Comparison of ENCODE assay signal across 20 mouse cellular contexts in genomic region chr6:144443681-144444080, GRCm38 (mm10).
DNase-seq lines count a peak whose midpoint lies in the region; ATAC-seq and TF ChIP-seq lines count a peak whose summit lies in the region.
"Had no signal": no experiment of that assay in that cellular context is flagged by ENCODE, and none has a peak within 500 bp of the region (broad histone marks: within the 10 kb centered on the region; RNA-seq: fewer than 3 reads in every experiment).

No protein-coding gene starts in this region.

- in situ Hi-C loops in ES-E14 (cut with MboI; ENCODE audit: low sequenced_read_pairs in 2 of 2, unreplicated experiment in 2 of 2), result no loop called here

- no peak overlapping the region for H3K4me2 ChIP-seq in hindbrain, postnatal 0 days (ENCODE audit: low read depth, low read length)
- H3K4me2 ChIP-seq in hindbrain, embryonic 12.5 days (replicated peaks), result no peak overlapping the region
- H3K4me2 ChIP-seq in liver, embryonic 12.5 days, result no peak overlapping the region
- H3K4me2 ChIP-seq: embryonic facial prominence, embryonic 12.5 days; forebrain, embryonic 15.5 days; hindbrain, embryonic 14.5 days had no signal

- 0 out of 2 replicates have a peak, but pooled peaks have one; percentile 11 for TF ChIP-seq CTCF in hindbrain, postnatal 0 days (IDR thresholded peaks at IDR 0.05; ENCODE audit: low read depth)
- TF ChIP-seq CTCF in liver, adult 2 months (IDR thresholded peaks at IDR 0.05; ENCODE audit: low read depth, low read length), result peak; percentile 12; the same call in 1 of the 2 replicates

- H3K27ac ChIP-seq in hindbrain, postnatal 0 days, result no peak overlapping the region
- H3K27ac ChIP-seq in hindbrain, embryonic 12.5 days, result no peak overlapping the region
- H3K27ac ChIP-seq in liver, adult 2 months (replicated peaks; ENCODE audit: insufficient read depth, low read depth, low read length), result no peak overlapping the region
- no peak overlapping the region for H3K27ac ChIP-seq in liver, embryonic 12.5 days
- H3K27ac ChIP-seq in ES-E14 (ENCODE audit: insufficient read depth, low read depth, low read length, poor library complexity, severe bottlenecking), result no peak overlapping the region
- H3K27ac ChIP-seq: embryonic facial prominence, embryonic 12.5 days; forebrain, embryonic 15.5 days; heart, embryonic 10.5 days; hindbrain, embryonic 14.5 days had no signal

- H3K4me1 ChIP-seq in hindbrain, postnatal 0 days (ENCODE audit: insufficient read depth, low read length), result no peaks in the 10 kb centered on the region
- peaks cover 6% of the 10 kb centered on the region for H3K4me1 ChIP-seq in hindbrain, embryonic 12.5 days
- no peaks in the 10 kb centered on the region for H3K4me1 ChIP-seq in liver, adult 2 months (ENCODE audit: control insufficient read depth, insufficient read depth, low read length)
- no peaks in the 10 kb centered on the region for H3K4me1 ChIP-seq in liver, embryonic 12.5 days
- no peaks in the 10 kb centered on the region for H3K4me1 ChIP-seq in ES-E14 (ENCODE audit: control insufficient read depth in 2 of 2, insufficient read depth in 2 of 2, low read length in 2 of 2, poor library complexity in 1 of 2)
- H3K4me1 ChIP-seq: embryonic facial prominence, embryonic 12.5 days; heart, embryonic 10.5 days had no signal

- H3K79me2 ChIP-seq in liver, adult 2 months (ENCODE audit: control insufficient read depth, insufficient read depth, low read length), result no peaks in the 10 kb centered on the region

- 74% methylated on average over 1 of the region's 1 CpGs for WGBS in hindbrain, postnatal 0 days
- 57% methylated on average over 1 of the region's 1 CpGs for WGBS in hindbrain, embryonic 12.5 days
- WGBS in liver, adult 2 months, result 82% methylated on average over 1 of the region's 1 CpGs
- WGBS in liver, embryonic 12.5 days (ENCODE audit: insufficient replicate concordance), result 38% methylated on average over 1 of the region's 1 CpGs

- DNase-seq in hindbrain, postnatal 0 days (ENCODE audit: low spot score), result no peak
- DNase-seq in liver, adult 2 months (ENCODE audit: extremely low read depth, low read depth, low spot score), result no peak
- peak; percentile 27 for DNase-seq in ES-E14 (ENCODE audit: low read depth, low spot score)
- DNase-seq in adrenal gland, adult 8-10 months, result no peak
- no peak for DNase-seq in cerebellum, adult 11 months
- DNase-seq: adrenal gland, adult 2 months; adrenal gland, postnatal 36 days; cerebellum, adult 11-12 months; cerebellum, adult 9-10 months; cerebellum, postnatal 25 days; gastrocnemius, postnatal 36 days; heart, adult 18-20 months; heart, postnatal 10 days had no signal

- H3K27me3 ChIP-seq in hindbrain, postnatal 0 days (ENCODE audit: insufficient read depth, low read length), result no peaks in the 10 kb centered on the region
- no peaks in the 10 kb centered on the region for H3K27me3 ChIP-seq in hindbrain, embryonic 12.5 days
- H3K27me3 ChIP-seq in liver, adult 2 months (ENCODE audit: control insufficient read depth, insufficient read depth, low read length), result no peaks in the 10 kb centered on the region
- no peaks in the 10 kb centered on the region for H3K27me3 ChIP-seq in liver, embryonic 12.5 days (replicated peaks)
- H3K27me3 ChIP-seq: embryonic facial prominence, embryonic 12.5 days; forebrain, embryonic 15.5 days had no signal

- no peak for TF ChIP-seq POLR2A in liver, adult 2 months (IDR thresholded peaks at IDR 0.05; ENCODE audit: extremely low read depth, insufficient read depth, low read length)

- H3K36me3 ChIP-seq in hindbrain, postnatal 0 days (ENCODE audit: insufficient read depth, low read length), result no peaks in the 10 kb centered on the region
- H3K36me3 ChIP-seq in hindbrain, embryonic 12.5 days, result no peaks in the 10 kb centered on the region
- no peaks in the 10 kb centered on the region for H3K36me3 ChIP-seq in liver, adult 2 months (ENCODE audit: control insufficient read depth, insufficient read depth, low read length)
- no peaks in the 10 kb centered on the region for H3K36me3 ChIP-seq in liver, embryonic 12.5 days
- H3K36me3 ChIP-seq in ES-E14 (ENCODE audit: control insufficient read depth, insufficient read depth, low read length, poor library complexity, severe bottlenecking), result no peaks in the 10 kb centered on the region
- H3K36me3 ChIP-seq: embryonic facial prominence, embryonic 12.5 days; forebrain, embryonic 15.5 days; heart, embryonic 10.5 days had no signal

- H3K4me3 ChIP-seq in hindbrain, postnatal 0 days (ENCODE audit: low read length), result no peak overlapping the region
- H3K4me3 ChIP-seq in hindbrain, embryonic 12.5 days, result no peak overlapping the region
- H3K4me3 ChIP-seq in liver, adult 2 months (ENCODE audit: insufficient read depth, low read depth, low read length), result no peak overlapping the region
- no peak overlapping the region for H3K4me3 ChIP-seq in liver, embryonic 12.5 days
- H3K4me3 ChIP-seq in ES-E14 (ENCODE audit: insufficient read depth in 1 of 2, low read depth in 1 of 2, low read length in 2 of 2, poor library complexity in 1 of 2, severe bottlenecking in 1 of 2), result no peak overlapping the region
- H3K4me3 ChIP-seq: embryonic facial prominence, embryonic 12.5 days; forebrain, embryonic 15.5 days; heart, embryonic 10.5 days had no signal

- ATAC-seq in hindbrain, postnatal 0 days, result no peak
- ATAC-seq in hindbrain, embryonic 12.5 days (ENCODE audit: low FRiP score), result no peak
- no peak for ATAC-seq in liver, embryonic 12.5 days
- peak; percentile 30; the same call in 1 of the 2 replicates for ATAC-seq in megakaryocyte, adult 5-6 weeks (ENCODE audit: poor library complexity, severe bottlenecking)
- ATAC-seq: forebrain, embryonic 15.5 days had no signal

- no peaks in the 10 kb centered on the region for H3K9me3 ChIP-seq in hindbrain, postnatal 0 days (ENCODE audit: low read length)
- H3K9me3 ChIP-seq in hindbrain, embryonic 12.5 days (replicated peaks), result no peaks in the 10 kb centered on the region
- no peaks in the 10 kb centered on the region for H3K9me3 ChIP-seq in liver, embryonic 12.5 days (replicated peaks)
- H3K9me3 ChIP-seq in ES-E14 (ENCODE audit: control insufficient read depth, insufficient read depth, low read depth, low read length), result no peaks in the 10 kb centered on the region
- H3K9me3 ChIP-seq: embryonic facial prominence, embryonic 12.5 days; forebrain, embryonic 15.5 days; heart, embryonic 10.5 days had no signal

- H3K9ac ChIP-seq in hindbrain, postnatal 0 days (replicated peaks; ENCODE audit: low read length), result no peak overlapping the region
- H3K9ac ChIP-seq in hindbrain, embryonic 12.5 days, result no peak overlapping the region
- H3K9ac ChIP-seq in liver, adult 2 months (ENCODE audit: low read depth, low read length), result no peak overlapping the region
- no peak overlapping the region for H3K9ac ChIP-seq in liver, embryonic 12.5 days
- H3K9ac ChIP-seq in ES-E14 (ENCODE audit: insufficient read depth, low read depth, low read length, poor library complexity, severe bottlenecking), result no peak overlapping the region
- H3K9ac ChIP-seq: embryonic facial prominence, embryonic 12.5 days; forebrain, embryonic 15.5 days; hindbrain, embryonic 14.5 days had no signal

TF ChIP-seq in ES-E14, 5 proteins besides CTCF, POLR2A, EP300 and RAD21:
- TF ChIP-seq HCFC1 (IDR thresholded peaks at IDR 0.05; ENCODE audit: borderline replicate concordance, insufficient read depth, low read length), result no peak
- TF ChIP-seq ZNF384 (IDR thresholded peaks at IDR 0.05; ENCODE audit: low read depth, low read length), result no peak
- TF ChIP-seq CHD2 (IDR thresholded peaks at IDR 0.05; ENCODE audit: low read depth, low read length), result no peak
